Mouse (Mus musculus) kidney, embryonic 16.5 days (tissue): ENCODE data around the gene Epn1. TPM values are rescaled to one million over a fixed set of nuclear protein-coding genes. Genes with fewer than 3 reads are reported as not detected.

Experiments used
- ATAC-seq: fragments of 200-750 bp; cut with Nextera tagmentation; 2 replicates; pipeline ENCODE4 v1.8.0; 2017; ENCODE audit warnings: moderate TSS enrichment; ENCODE audit not compliant: low FRiP score, low TSS enrichment
- H3K27ac ChIP-seq: fragments of 300-500 bp; sonication (generic); 2 replicates; pipeline ENCODE4 v1.5.1; 2014; ENCODE audit warnings: low read length
- H3K27me3 ChIP-seq: fragments of 300-500 bp; sonication (generic); 2 replicates; pipeline ENCODE4 v1.6.1; 2014; ENCODE audit warnings: low read length, control low read depth, mixed read lengths; ENCODE audit not compliant: insufficient read depth
- H3K36me3 ChIP-seq: fragments of 300-500 bp; sonication (generic); 2 replicates; pipeline ENCODE4 v1.6.1; 2014; ENCODE audit warnings: low read length, control low read depth, mixed read lengths; ENCODE audit not compliant: insufficient read depth
- H3K4me1 ChIP-seq: fragments of 300-500 bp; sonication (generic); 2 replicates; pipeline ENCODE4 v1.6.1; 2014; ENCODE audit warnings: low read length, control low read depth, mixed read lengths; ENCODE audit not compliant: insufficient read depth
- H3K4me2 ChIP-seq: fragments of 300-500 bp; sonication (generic); replicated peaks from 2 replicates; pipeline ENCODE4 v1.6.1; 2014; ENCODE audit warnings: low read depth, low read length
- H3K4me3 ChIP-seq: fragments of 300-500 bp; sonication (generic); 2 replicates; pipeline ENCODE4 v1.5.1; 2014; ENCODE audit warnings: mild to moderate bottlenecking, low read length
- H3K9ac ChIP-seq: fragments of 300-500 bp; sonication (generic); replicated peaks from 2 replicates; pipeline ENCODE4 v1.6.1; 2014; ENCODE audit warnings: low read length
- H3K9me3 ChIP-seq: fragments of 300-500 bp; sonication (generic); 2 replicates; pipeline ENCODE4 v1.6.1; 2016; ENCODE audit warnings: low read length, control low read depth
- whole genome bisulfite sequencing: fragments of 180-500 bp; shearing (Covaris S2); extraction: QIAGEN DNeasy Blood & Tissue Kit; methylation state at CpG from one replicate; pipeline ENCODE4 v1.1.7; 2014; 5-methylcytosine and 5-hydroxymethylcytosine counted together
- polyA plus RNA-seq: library from polyadenylated mRNA; unstranded; fragments of >200 nt; fragmentation: Nextera tagmentation; extraction: Ambion mirVana; gene quantifications from 2 replicates; pipeline ENCODE4 v1.2.1, GENCODE M21; 2015

The Epn1 gene
- 64.9 and 66.6 TPM in 2 replicates for polyA plus RNA-seq

GRCm38 (mm10) chr7:5080010-5080751 is at the start of gene Epn1:
TSS of gene Epn1 (plus strand) at chr7:5080235.
- Histone ChIP-seq H3K27ac (peak within 1 kb of the TSS; percentile 95), H3K9ac (peak within 1 kb of the TSS; percentile 98), H3K4me2 (peak within 1 kb of the TSS; percentile 87), H3K9me3 (no peaks in the 10 kb centered on the region), H3K27me3 (no peaks in the 10 kb centered on the region), H3K36me3 (peaks cover 45% of the 10 kb centered on the region), H3K4me1 (peaks cover 9% of the 10 kb centered on the region), H3K4me3 (peak within 1 kb of the TSS; percentile 84)
- peak; percentile 97 for ATAC-seq
- 0% methylated on average over 79 of the region's 81 CpGs for WGBS

GRCm38 (mm10) chr7:5030554-5031275 is 49.3 kb upstream of the Epn1 start:
- Histone ChIP-seq H3K4me1 (no peaks in the 10 kb centered on the region), H3K36me3 (peaks cover 92% of the 10 kb centered on the region), H3K9me3 (peaks cover 46% of the 10 kb centered on the region), H3K4me3 (no peak overlapping the region), H3K27me3 (no peaks in the 10 kb centered on the region), H3K9ac (no peak overlapping the region), H3K27ac (no peak overlapping the region), H3K4me2 (no peak overlapping the region)
- WGBS, result 83% methylated on average over 63 of the region's 63 CpGs
- ATAC-seq, result no peak

GRCm38 (mm10) chr7:5031496-5031895 is 48.5 kb upstream of the Epn1 start:
- 84% methylated on average over 46 of the region's 46 CpGs for WGBS
- H3K36me3 ChIP-seq, result peaks cover 94% of the 10 kb centered on the region
- 0 out of 2 replicates have a peak, but pooled peaks have one; percentile 4 for ATAC-seq
- H3K27ac ChIP-seq, result no peak overlapping the region
- no peak overlapping the region for H3K4me3 ChIP-seq
- H3K9ac ChIP-seq, result no peak overlapping the region
- H3K4me1 ChIP-seq, result no peaks in the 10 kb centered on the region
- no peaks in the 10 kb centered on the region for H3K27me3 ChIP-seq
- no peak overlapping the region for H3K4me2 ChIP-seq
- H3K9me3 ChIP-seq, result peaks cover 51% of the 10 kb centered on the region

- Histone ChIP-seq H3K4me2 (no peak within 1 kb of the TSS), H3K4me3 (no peak within 1 kb of the TSS), H3K4me1 (peaks cover 7% of the 10 kb centered on the region; the same call in 1 of the 2 replicates), H3K9me3 (peaks cover 46% of the 10 kb centered on the region), H3K9ac (no peak within 1 kb of the TSS), H3K27ac (no peak within 1 kb of the TSS), H3K36me3 (peaks cover 75% of the 10 kb centered on the region), H3K27me3 (no peaks in the 10 kb centered on the region)
- 92% methylated on average over 3 of the region's 3 CpGs for WGBS
- no peak for ATAC-seq
Measured at GRCm38 (mm10) chr7:5033818-5034217, 46.2 kb upstream of the Epn1 start, which contains the start of gene 4632433K11Rik. TSS of gene 4632433K11Rik (plus strand) at chr7:5034118.

- 94% methylated on average over 17 of the region's 17 CpGs for WGBS
- Histone ChIP-seq H3K4me3 (no peak overlapping the region), H3K4me1 (peaks cover 16% of the 10 kb centered on the region; the same call in 1 of the 2 replicates)
Measured at GRCm38 (mm10) chr7:5035628-5036027, 44.4 kb upstream of the Epn1 start.

GRCm38 (mm10) chr7:5036136-5036535 is 43.9 kb upstream of the Epn1 start:
- no peak overlapping the region for H3K27ac ChIP-seq
- peaks cover 16% of the 10 kb centered on the region; the same call in 1 of the 2 replicates for H3K4me1 ChIP-seq
- H3K9ac ChIP-seq, result no peak overlapping the region
- H3K4me2 ChIP-seq, result no peak overlapping the region
- no peaks in the 10 kb centered on the region for H3K27me3 ChIP-seq
- H3K9me3 ChIP-seq, result peaks cover 23% of the 10 kb centered on the region
- 94% methylated on average over 9 of the region's 9 CpGs for WGBS
- no peak for ATAC-seq
- H3K36me3 ChIP-seq, result peaks cover 53% of the 10 kb centered on the region
- no peak overlapping the region for H3K4me3 ChIP-seq

More at GRCm38 (mm10) chr7:5035628-5036027, 44.4 kb upstream of the Epn1 start:
- Histone ChIP-seq H3K36me3 (peaks cover 57% of the 10 kb centered on the region), H3K27ac (no peak overlapping the region), H3K4me2 (no peak overlapping the region), H3K9ac (no peak overlapping the region), H3K9me3 (peaks cover 28% of the 10 kb centered on the region), H3K27me3 (no peaks in the 10 kb centered on the region)
- no peak for ATAC-seq

GRCm38 (mm10) chr7:5037026-5037425 is 43.0 kb upstream of the Epn1 start:
- 95% methylated on average over 7 of the region's 7 CpGs for WGBS

GRCm38 (mm10) chr7:5037467-5037866 is 42.6 kb upstream of the Epn1 start:
- H3K4me1 ChIP-seq, result peaks cover 16% of the 10 kb centered on the region; the same call in 1 of the 2 replicates
- H3K4me2 ChIP-seq, result peak overlapping the region; percentile 48
- no peak overlapping the region for H3K9ac ChIP-seq
- H3K27me3 ChIP-seq, result no peaks in the 10 kb centered on the region
- peaks cover 43% of the 10 kb centered on the region for H3K36me3 ChIP-seq
- peak overlapping the region; percentile 81 for H3K4me3 ChIP-seq
- ATAC-seq, result no peak
- WGBS, result 87% methylated on average over 8 of the region's 8 CpGs
- peaks cover 10% of the 10 kb centered on the region; the same call in 1 of the 2 replicates for H3K9me3 ChIP-seq
- H3K27ac ChIP-seq, result peak overlapping the region; percentile 99

More at GRCm38 (mm10) chr7:5037026-5037425, 43.0 kb upstream of the Epn1 start:
- Histone ChIP-seq H3K27me3 (no peaks in the 10 kb centered on the region), H3K4me1 (peaks cover 16% of the 10 kb centered on the region; the same call in 1 of the 2 replicates), H3K4me2 (no peak overlapping the region), H3K27ac (no peak overlapping the region), H3K4me3 (no peak overlapping the region), H3K9ac (no peak overlapping the region), H3K36me3 (peaks cover 47% of the 10 kb centered on the region), H3K9me3 (peaks cover 14% of the 10 kb centered on the region)
- no peak for ATAC-seq

GRCm38 (mm10) chr7:5038109-5038732 is 41.8 kb upstream of the Epn1 start, which contains the start of gene Zfp784:
TSS of gene Zfp784 (minus strand) at chr7:5038446.
- peaks cover 35% of the 10 kb centered on the region for H3K36me3 ChIP-seq
- WGBS, result under 1% methylated on average over 48 of the region's 48 CpGs
- H3K4me2 ChIP-seq, result peak within 1 kb of the TSS; percentile 48
- no peaks in the 10 kb centered on the region for H3K27me3 ChIP-seq
- peak within 1 kb of the TSS; percentile 95 for H3K9ac ChIP-seq
- H3K4me3 ChIP-seq, result peak within 1 kb of the TSS; percentile 81
- peaks cover 6% of the 10 kb centered on the region; the same call in 1 of the 2 replicates for H3K9me3 ChIP-seq
- ATAC-seq, result peak; percentile 97
- peak within 1 kb of the TSS; percentile 99 for H3K27ac ChIP-seq
- peaks cover 16% of the 10 kb centered on the region; the same call in 1 of the 2 replicates for H3K4me1 ChIP-seq
